Mouse (Mus musculus) embryo, embryonic 9.5 days (tissue): ENCODE measurements at regions not wholly inside any gene's neighbourhood (a gene's known extent, or its start where the extent isn't known, plus 50 kb on each side); places are given as distances from the start of the nearest gene placed in this dataset.

Source experiments
- DNase-seq: peaks from one replicate; pipeline ENCODE4 v3.0.0-alpha.2; 2017; ENCODE audit errors: extremely low spot score

DNA sequence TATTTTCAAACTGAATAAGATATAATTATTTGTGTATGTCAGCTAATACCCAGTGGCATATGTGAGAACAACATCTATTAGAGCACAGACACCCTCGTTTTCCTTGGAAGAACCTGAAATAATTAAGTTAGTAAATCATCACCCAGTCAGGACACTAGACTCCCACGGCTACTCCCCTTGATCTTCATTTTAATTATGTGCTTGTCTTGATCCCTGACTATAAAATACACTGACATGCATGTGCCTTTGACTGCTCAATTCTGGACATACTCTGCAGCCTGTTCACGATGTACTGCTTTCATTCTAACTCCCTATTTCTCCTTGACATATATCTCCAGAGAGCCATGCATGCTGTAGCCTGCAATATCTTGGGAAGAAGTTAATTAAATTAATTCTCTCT lies 232.7 kb upstream of the Atxn7l3b start:
- DNase-seq: no peak

GRCm38 (mm10) chr10:113160055-113160454 lies 231.3 kb upstream of the Atxn7l3b start:
- no peak for DNase-seq

DNA sequence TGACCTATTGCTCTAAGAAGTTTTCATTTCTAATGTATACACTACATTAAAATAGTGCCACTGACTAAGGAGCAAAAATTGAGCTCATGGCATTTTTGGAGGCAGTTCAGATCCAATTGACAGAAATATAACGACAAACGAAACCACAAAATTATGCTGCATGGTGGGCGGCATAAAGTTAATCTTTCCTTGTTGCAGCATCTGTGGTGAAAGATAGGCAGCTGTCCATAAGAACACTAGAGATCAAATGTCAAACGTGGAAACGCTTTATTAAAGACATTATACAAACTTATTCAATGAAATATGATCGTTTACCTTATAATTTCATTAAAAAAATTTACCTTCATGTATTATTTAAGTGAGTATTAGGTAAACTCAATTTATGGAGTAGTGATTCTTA lies 230.2 kb upstream of the Atxn7l3b start:
- DNase-seq: no peak

GRCm38 (mm10) chr10:113141606-113142005 lies 212.8 kb upstream of the Atxn7l3b start:
- no peak for DNase-seq

- no peak for DNase-seq
These were observed 186.2 kb upstream of the Atxn7l3b start for GRCm38 (mm10) chr10:113114999-113115398.

GRCm38 (mm10) chr10:113105771-113106430 lies 177.1 kb upstream of the Atxn7l3b start:
- peak; percentile 3 for DNase-seq

GRCm38 (mm10) chr10:113105301-113105700 lies 176.5 kb upstream of the Atxn7l3b start:
- no peak for DNase-seq
